ENCODE assay signal across 1 mouse cellular context in genomic region chr3:104518411-104518810, GRCm38 (mm10).
A peak's percentile ranks its signal among the peaks of the same experiment; 100 is the strongest.
TF ChIP-seq lines count a peak whose summit lies in the region.

No protein-coding gene starts in this region.

TF ChIP-seq in MEL, 35 proteins besides CTCF, POLR2A, EP300 and RAD21 (continued from another document):
- 0 out of 2 replicates have a peak, but pooled peaks have one; percentile 43 for TF ChIP-seq MXI1 (IDR thresholded peaks at IDR 0.05; ENCODE audit: low read depth, low read length)
- peak; percentile 51; the same call in 1 of the 2 replicates for TF ChIP-seq RCOR1 (IDR thresholded peaks at IDR 0.05; ENCODE audit: low read depth, low read length)
- TF ChIP-seq MAX (IDR thresholded peaks at IDR 0.05; ENCODE audit: low read length), result peak; percentile 51; the same call in 1 of the 2 replicates
- peak; percentile 68; the same call in 1 of the 2 replicates for TF ChIP-seq TBP (IDR thresholded peaks at IDR 0.05; ENCODE audit: low read depth, low read length)
- 0 out of 2 replicates have a peak, but pooled peaks have one; percentile 17 for TF ChIP-seq ZKSCAN1 (IDR thresholded peaks at IDR 0.05; ENCODE audit: low read depth, low read length)
- no peak for TF ChIP-seq UBTF (IDR thresholded peaks at IDR 0.05; ENCODE audit: borderline replicate concordance, insufficient read depth, low read depth, low read length)
- no peak for TF ChIP-seq ELF1 (IDR thresholded peaks at IDR 0.05; ENCODE audit: low read depth, low read length)
- TF ChIP-seq GATA1 (IDR thresholded peaks at IDR 0.05; ENCODE audit: low read depth, low read length), result peak; percentile 74
- peak; percentile 33 for TF ChIP-seq TAL1 (IDR thresholded peaks at IDR 0.05; ENCODE audit: low read length)
